In genomic region chr10:61475594-61476439, GRCm38 (mm10) we compare ENCODE assay signal across 8 mouse cellular contexts. TPM values are rescaled to one million over a fixed set of nuclear protein-coding genes. Genes with fewer than 3 reads are reported as not detected.
DNase-seq lines count a peak whose midpoint lies in the region; ATAC-seq lines count a peak whose summit lies in the region.

Gene Lrrc20 (plus strand): TSS chr10:61475801.

- peak; percentile 97 for DNase-seq in adrenal gland, adult (ENCODE audit: inconsistent age in 2 of 2, low spot score in 1 of 2)
- peak; percentile 98 for DNase-seq in embryo, embryonic 10.5 days (ENCODE audit: low spot score)
- DNase-seq in gastrocnemius, postnatal 14 days, result peak; percentile 95
- DNase-seq in left cerebral cortex, postnatal 10 days (ENCODE audit: extremely low spot score in 1 of 2, low spot score in 2 of 2), result peak; percentile 90 to 96
- DNase-seq in right cerebral cortex, postnatal 25 days, result peak; percentile 95
- DNase-seq in urinary bladder, postnatal 4 days (ENCODE audit: low spot score in 2 of 2), result peak; percentile 88 to 89

- peak; percentile 98 for ATAC-seq in inflammation-experienced regulatory T-cells, adult 6 months
- ATAC-seq in megakaryocyte-erythroid progenitor cell, adult 5-6 weeks (replicated peaks; ENCODE audit: low FRiP score, low TSS enrichment, poor library complexity, severe bottlenecking), result peak; percentile 99

- intact Hi-C loops in gastrocnemius, postnatal 14 days (cut with DNase I; ENCODE audit: low total_unique reads), result no loop called here
- intact Hi-C loops in left cerebral cortex, postnatal 10 days (cut with DNase I), result no loop called here

RNA-seq across cellular contexts. Expression of gene Lrrc20, which starts in this region (rescaled TPM):
- total RNA-seq in gastrocnemius, postnatal 14 days (2021), result 10 to 100 TPM; 79.9 to 82.2 TPM
- 1 to 10 TPM; 5.4 to 6.0 (median 5.8) TPM for polyA plus RNA-seq in inflammation-experienced regulatory T-cells, adult 6 months (2017; shearing (Covaris generic))
- total RNA-seq in left cerebral cortex, postnatal 10 days (2021), result 10 to 100 TPM; 13.2 to 15.0 TPM
- total RNA-seq in megakaryocyte-erythroid progenitor cell, adult 5-6 weeks (2014; fragmentation: Nextera tagmentation), result 14.3 and 19.5 TPM in 2 replicates
- total RNA-seq in megakaryocyte-erythroid progenitor cell, adult 5-6 weeks (2017), result 8.0 and 10.9 TPM in 2 replicates

Comparison
In these comparisons a context has a peak if more than half of its experiments do, and no peak if none do; other contexts are left out.
1. Peak in every context shown above with its lines: DNase-seq and ATAC-seq.